Mouse (Mus musculus): ENCODE data around the gene Camta1.
A peak's percentile ranks its signal among the peaks of the same experiment; 100 is the strongest.

Gene Camta1

DNA sequence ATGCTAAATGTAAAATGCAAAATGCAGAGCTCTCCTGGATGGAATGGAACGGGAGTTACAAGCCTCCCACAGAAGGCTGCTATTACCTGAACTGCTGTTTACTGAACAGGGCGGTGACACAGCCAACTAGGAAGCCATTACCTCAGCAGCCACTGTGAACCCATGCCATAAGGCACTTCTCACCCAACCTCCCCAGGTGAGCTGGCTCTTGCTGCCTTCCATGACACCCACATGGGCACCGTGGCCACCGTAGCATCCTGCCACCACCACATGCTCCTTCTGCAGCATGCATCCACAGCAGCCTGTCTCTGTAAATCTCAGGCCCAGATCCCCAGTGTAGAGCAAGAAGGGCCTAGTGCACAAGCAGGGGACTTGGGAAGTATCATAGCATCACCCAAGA is 438.8 kb downstream of the Camta1 start:
- no peak for DNase-seq

DNA sequence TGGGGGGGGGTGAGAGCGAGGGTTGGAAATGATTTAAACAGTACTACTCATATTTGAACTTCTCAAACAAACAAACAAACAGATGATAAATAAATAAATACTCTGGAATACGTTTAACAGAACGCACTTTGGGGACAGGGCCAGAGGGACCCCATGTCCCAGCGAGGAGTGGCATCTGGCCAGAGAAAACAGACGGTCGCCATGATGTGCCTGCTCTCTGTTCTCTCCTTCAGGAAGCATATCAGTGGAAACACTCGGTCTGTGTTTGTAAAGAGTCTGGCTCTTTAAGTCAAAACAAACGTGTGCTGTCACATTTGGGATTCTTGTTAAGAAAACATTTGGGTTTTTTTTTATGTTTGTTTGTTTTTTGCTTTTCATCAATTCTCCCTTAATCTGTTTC is 439.3 kb downstream of the Camta1 start:
- DNase-seq: no peak

DNA sequence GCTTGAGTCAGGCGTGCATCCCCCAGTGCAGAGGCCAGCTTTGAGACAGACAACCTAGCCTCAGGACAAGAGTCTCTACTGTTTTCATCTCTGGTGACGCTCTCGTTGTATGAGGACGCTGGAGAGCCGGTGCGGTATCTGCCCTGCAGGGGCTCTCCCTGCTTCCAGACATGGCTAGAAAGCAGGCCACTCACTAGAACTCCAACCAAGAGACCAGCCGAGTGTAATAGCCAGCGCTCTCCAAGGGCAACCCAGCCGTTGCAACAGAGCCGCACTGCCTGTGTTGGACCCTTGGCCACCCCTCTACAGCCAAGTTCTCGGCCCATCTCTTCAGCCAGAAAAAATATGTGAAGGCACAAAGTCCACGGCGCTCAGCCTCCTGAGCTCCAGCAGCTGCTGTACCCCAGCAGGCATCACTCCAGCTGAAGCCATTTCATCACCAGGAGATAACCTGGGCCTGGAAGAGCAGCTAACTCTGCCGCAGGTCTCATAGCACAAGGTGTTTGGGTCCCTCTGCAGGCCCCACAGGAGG is 443.3 kb downstream of the Camta1 start:
- DNase-seq: no peak

DNA sequence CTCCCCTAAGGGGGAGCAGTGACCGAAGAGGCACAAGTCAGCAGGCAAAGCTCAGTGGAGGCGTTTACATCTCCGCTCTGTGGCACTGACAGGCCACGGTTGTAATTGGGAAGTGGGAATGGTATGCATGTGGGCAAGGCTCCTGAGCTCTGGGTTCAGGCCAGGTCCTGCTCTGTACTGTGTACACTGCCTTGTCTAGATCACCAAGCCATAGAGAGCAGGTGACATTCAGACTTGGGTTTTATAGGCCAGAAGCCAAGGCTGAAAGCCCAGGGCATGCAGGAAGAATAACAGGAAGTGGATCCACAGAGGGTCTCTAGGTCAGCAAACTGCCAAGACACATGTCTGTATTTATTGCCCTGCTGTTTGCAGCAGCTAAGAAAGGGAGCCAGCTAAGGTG is 445.9 kb downstream of the Camta1 start:
- DNase-seq: no peak

DNA sequence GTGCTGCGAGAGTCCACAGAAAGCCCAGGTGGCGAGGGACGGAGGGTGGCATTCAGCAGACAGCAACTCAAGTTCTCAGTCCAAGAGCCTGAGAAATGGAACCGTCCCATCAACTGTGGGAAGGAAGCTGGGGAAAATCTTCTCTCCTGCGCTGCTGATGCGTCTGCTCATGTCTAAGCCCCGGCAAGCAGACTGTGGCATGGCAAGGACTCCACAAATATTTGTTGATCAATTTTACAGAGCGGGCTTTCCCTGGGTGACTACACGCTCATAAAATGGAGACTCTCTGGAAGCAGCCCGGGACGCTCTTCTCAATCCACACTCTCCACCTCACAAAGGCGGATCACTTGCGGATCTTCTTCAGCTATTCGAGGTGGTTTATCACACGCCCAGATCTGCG is 446.3 kb downstream of the Camta1 start:
- DNase-seq: no peak

DNA sequence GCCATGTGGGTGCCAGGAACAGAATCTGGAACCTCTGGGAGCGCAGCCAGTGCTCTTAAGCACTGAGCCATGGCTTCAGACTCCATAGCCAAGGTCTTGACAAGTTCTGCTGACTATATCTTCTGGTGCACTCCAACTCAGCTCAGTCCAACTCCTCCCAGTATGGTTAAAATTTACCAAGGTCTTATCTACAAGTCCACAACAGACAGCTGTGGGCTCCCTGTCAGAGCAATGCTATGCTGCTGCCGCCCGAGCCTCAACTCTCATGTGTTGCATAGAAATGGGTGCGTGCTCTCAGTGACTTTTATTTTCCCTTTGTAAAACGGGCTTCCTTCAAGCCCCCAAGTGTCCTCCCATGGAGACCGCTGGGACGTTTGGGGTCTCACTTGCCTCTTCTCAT is 446.7 kb downstream of the Camta1 start:
- DNase-seq: no peak

DNA sequence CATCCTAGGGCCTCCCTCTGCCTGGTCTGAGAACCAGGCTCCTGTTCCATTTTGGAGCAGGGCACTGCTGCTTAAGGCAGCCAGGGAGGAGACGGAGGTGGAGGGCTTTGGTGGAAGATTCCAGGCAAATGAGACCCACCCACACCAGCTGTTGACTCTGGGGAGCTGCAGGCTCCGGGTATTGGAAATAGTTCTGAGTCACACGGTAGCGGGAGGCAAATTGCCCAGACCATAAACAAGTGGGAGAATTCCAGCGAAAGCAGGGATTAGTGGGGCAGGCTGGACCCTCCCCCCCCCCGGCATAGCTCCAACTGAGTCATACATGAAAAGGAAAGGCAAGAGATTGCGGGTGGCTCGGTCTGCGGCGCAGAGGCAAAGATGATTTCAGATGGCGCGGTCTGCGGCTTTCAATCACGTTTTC is 450.0 kb downstream of the Camta1 start:
- DNase-seq: peak; percentile 91

DNA sequence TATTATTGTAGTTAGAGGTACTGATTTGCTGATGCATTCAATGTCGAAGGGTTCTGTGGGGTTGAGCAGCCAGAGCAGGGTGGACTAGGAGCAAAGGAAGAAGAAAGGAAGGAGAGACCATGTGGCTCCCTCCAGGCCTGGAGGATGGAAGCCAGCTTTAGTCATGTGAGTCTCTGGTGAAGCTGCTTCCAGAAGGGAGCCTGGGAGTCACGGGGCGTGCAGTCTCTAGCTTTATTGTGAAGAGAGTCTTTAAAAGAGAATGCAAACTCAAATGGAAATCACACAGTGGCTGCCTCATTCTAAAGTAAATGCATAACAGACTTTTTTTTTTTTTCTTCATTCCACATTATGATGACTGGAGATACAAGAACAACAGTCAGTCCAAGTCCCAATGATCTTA is 450.7 kb downstream of the Camta1 start:
- DNase-seq: peak; percentile 45

DNA sequence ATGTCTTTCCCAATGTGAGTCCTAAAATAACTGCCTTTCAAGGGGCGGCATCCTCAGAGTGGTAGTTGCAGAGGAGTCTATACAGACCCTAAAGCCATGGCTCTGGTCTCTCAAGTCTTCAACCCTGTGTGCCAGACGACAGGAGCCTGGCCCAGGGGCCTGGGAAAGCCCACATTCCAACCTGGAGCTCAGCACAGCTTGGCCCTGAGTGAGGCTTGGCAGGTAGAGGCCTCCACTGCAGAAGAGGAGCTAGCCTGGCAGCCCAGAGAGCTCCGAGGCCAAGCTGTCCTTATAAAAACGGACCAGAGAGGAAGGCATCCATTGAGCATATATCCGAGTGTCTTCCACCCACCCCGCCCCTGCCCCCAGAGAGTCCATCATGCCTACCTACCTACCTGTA is 452.4 kb downstream of the Camta1 start:
- no peak for DNase-seq

DNA sequence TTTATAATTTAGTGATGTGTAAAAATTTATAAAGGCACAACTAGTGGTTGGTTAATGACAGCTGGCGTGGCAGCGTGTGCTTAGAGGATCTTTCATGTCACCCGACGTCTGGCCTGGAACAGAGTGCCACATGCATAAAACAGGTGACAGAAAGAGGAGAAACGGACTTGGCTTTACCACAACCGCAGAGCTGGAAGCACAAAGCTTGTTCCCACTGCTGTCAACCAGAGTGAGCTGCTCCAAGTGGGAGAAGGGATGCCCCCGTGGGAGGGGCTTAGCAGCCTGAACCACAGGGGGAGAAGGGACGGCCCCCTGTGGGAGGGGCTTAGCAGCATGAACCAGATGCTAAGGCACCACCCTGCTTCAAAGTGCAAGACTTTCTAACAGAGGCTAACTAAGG is 452.9 kb downstream of the Camta1 start:
- DNase-seq: no peak

DNA sequence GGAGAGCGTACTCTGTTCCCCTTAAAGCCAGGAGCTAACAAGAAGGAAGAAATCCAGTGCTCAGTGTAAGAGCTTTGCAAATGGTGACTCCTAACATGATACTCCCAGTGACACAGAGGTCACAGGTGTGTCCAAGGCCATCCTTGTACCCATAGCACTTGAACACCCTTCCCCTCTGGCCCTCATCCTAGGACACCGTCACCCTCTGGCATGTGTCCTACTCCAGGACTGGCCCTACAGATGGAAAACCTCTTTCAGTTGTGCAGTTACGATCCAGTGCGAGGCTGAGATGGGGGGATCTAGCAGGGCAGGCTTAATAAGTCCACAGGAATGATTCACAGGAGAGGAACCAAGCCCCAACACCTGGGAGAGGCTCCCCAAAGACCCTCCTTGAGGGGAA is 453.4 kb downstream of the Camta1 start:
- no peak for DNase-seq

DNA sequence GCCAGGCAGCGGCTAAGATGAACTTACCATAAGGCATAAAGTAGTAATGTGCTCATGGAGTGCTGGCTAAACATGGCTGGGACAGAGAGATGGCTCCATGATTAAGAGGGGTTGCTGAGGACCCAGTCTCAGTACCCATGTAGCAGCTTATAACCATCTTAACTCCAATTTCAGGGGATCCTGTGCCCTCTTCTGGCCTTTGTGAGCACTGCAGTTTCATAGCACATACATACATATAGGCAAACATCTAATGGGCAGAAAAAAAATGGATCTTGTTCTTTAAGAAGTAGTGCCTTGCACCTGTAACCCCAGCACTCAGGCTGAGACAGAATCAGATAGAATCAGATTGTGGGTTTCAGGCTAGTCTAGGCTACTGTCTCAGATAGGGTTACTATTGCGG is 454.5 kb downstream of the Camta1 start:
- no peak for DNase-seq

DNA sequence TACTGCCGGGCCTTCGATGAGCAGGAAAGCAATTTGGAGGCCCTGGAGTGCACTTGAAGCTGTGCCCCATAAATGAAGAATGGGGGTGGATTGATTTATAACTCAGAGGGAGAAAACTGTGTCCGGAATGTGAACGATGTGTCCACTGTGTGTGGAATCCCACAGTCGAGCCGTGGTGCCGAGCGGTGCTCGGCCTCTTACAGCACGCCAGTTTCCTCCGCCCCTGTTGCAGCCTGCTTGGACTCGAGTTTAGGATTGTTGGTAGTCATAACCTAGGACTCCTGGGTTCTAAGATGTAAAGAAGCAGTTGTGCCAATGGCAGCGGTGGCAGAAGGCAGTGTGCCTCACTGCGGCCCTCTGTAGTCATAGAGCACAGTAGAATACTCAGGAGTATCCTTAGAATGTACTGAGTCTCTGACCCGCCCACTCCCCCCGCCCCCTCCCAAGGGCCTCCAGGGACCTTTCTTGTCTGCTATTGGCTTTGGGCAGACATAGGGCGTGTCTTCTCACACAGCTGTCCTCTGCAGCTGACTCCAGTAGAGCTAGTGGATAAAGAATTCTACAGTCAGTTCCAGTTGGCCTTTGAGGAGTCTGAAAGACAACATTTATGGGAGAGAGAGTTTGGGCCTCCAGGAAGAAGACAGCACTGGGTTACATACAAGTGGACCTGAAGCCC is 457.0 kb downstream of the Camta1 start:
- DNase-seq: no peak

DNA sequence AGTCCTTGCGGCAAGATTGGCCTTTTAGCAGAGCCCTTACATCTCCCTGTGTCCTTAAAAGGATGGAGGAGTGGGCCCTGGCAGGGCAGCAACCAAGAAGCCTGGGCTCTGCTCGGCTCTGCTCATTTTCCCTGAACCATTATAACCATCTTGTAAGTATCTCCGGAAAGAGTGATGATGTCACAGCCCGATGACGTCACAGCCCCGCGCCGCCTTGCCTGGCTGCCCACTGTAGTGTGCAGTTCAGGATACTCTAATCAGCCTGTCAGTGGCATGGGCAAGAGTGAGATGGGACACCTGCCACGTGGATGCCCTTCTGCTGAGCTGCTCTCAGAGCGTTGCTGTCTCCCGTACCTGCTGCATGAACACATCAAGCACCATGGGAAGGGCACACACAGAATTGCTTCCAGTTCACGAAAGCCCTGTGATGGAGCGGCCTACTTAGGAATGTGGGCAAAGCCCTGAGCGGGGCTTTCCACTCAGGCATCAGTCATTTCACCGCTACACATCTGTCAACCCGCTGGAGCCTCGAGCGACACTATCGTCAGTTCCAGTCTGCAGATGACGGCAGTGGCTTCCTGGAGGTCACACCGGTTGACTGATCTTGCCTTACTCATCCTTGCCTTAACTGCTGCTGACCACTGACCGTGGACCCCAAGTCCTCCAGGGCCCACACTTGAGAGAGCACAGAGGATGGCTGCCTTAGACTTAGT is 459.8 kb downstream of the Camta1 start:
- no peak for DNase-seq

DNA sequence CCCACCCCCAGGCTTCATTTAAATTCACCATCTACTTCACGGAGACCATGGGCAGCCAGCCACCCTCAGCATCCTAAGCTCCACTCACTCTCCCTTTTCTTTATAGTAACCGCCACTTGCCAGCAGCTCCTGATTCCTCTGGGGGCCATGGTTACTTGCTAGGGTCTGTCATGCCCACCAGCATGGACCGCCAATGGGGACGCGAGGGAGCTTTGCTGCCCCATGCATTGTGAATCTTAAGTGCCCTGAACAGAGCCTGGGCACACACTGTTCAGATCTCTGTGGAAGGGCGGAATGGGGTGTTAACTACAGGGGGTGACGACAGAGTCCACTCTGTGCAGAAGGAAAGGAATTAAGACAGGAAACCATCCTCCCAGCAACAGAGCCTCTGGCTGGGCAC is 465.1 kb downstream of the Camta1 start:
- DNase-seq: no peak

DNA sequence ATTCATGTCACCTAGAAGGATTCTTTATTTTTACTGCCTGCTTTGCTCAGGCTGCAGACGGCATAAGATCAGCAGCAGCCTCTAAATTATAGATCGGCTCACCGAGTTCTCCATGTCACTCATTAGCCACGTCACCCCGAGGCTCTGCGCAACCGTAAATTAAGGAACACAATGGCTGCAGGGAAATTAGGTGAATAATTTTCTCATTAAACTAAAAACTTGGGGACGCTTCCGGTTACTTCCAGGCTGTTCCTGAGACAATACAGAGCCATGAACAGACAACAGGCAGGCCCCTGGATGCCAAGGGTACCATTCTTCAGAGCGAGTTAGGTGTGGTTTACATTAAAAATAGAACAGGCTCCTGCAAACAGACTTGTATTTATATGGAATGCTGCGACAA is 472.3 kb downstream of the Camta1 start:
- DNase-seq: no peak

DNA sequence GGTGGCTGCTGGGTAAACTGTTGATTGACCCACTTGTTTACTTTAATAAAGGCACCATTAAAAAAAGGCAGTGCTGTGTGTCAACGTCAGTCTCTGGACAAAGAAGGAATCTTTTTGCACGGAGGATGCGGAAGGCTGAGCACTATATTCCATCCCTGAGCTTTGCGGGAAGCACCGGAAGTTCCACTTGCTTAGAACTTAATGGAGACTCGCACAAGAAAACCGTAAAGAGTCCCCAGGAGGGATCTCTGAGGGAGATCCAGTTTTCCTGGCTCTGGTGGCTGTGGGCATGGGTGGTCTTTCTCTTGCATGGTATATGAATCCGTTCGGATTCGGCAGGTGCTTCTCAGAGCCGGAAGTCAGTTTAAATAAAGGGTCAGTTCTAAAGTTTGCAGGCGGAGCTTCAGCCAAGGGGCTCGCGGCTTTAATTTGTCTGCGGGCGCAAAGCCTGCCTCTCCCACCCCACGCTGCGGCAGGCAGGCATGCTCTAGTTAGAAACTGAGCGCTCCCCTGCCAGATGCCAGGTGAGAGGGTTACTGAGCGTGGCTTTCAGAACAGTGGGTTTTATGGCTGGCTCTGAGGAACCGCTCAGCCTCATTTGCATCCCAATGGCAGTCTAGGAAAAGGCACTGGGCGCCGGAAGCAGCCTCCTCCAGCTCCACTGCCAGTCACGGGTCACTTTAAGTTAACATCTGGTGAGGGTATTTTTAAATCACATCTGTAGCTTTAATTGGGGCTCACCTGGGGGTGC is 474.8 kb downstream of the Camta1 start:
- DNase-seq: no peak

DNA sequence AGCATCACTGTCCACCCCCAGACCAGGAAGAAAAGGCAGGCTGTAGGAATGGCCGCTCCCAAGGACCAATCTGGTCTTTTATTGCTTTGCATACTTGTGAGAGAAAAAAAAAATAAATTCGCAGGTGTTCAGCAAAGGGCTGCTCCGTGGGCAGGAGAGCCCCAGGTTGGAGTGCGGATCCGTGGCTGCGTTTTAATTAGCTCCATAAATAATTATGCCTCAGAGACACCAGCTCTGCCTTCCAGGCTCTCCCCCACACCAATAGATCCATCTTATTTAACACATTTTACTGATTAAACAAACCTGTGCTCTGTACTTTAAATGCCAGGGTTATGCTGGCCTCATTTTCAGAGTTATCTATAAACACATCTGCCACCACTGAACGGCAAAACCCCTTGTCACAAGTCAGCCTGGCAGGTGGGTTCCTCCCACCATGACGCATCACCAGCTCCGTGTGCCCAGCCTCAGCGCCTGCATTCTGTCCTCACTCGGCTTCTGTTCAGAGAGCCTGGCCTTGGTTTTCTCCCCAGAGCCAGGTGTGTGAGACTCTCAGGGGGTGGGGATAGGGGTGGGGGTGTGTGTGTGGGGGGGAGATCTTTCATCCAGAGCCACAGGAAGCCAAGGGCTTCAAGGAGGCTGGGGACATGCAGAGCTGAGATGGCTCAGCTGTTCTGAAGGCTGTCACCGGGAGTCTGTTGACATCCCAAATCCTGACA is 475.5 kb downstream of the Camta1 start:
- peak; percentile 20 for DNase-seq

DNA sequence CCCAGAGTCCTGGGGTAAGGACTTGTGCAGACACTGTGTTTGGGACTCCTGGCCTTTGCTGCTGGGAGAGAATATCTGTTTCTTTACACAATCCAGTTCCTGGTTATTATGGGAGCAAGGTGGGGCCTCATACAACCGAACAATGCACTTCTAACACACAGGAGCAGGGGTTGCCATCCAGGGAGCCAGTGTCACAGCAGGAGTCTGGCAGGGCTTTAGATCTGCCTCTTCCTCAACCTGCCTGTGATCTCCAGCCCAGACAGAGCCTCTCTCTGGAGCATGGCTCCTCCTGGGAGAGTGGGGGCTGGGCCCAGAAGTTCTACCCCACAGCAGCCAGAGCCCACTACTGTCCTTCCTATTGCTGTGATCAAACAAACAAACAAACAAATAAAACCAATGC is 483.9 kb downstream of the Camta1 start:
- DNase-seq: no peak

DNA sequence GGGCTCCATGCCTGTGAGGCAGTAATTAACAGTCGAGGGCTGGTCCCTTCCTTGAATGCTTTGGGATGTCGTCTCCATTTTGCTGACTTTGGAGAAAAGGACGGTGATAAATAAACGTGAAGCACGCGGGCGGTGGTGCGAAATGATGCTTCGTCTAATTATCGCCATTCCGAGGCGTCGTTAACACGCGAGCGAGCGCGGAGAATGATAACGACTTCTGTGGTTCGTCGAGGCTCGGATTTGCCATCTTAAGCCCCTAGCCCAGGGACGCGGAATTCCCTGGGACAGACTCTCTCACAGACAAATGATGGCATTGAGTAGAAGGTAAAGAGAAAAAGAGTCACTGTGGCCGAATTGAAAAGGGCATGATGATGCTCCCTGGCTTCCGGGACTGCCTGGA is 485.4 kb downstream of the Camta1 start:
- DNase-seq: no peak

DNA sequence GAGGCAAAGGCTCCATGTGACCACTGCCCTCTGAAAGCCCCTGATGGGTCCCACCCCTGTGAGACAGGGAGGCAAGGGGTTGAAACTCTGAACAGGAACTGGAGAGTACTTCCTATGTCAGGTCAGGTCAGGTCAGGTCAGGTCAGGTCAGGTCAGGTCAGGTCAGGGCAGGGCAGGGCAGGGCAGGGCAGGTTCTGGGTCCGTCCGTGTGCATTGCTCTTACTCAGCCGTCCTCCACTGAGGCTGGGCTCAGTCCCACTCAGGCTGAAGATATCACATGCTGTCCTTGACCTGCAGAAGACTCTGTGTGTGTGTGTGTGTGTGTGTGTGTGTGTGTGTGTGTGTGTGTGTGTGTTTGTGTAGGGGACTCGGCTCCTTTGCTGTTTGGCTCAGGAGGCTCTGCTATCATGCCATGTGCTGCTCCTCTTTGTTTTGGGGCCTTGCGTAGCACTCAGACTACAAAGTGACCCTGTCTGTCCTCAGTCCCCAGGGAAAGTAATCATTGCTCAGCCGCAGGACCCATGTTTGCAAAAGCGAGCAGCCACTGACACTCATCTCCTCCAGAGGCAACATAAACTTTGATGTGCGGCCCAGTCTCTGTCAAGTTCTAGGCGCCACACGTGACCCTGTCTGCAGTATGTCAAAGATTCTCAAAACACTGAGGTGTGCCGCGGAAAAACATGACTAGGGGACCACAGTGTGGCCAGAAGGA is 488.7 kb downstream of the Camta1 start:
- no peak for DNase-seq

DNA sequence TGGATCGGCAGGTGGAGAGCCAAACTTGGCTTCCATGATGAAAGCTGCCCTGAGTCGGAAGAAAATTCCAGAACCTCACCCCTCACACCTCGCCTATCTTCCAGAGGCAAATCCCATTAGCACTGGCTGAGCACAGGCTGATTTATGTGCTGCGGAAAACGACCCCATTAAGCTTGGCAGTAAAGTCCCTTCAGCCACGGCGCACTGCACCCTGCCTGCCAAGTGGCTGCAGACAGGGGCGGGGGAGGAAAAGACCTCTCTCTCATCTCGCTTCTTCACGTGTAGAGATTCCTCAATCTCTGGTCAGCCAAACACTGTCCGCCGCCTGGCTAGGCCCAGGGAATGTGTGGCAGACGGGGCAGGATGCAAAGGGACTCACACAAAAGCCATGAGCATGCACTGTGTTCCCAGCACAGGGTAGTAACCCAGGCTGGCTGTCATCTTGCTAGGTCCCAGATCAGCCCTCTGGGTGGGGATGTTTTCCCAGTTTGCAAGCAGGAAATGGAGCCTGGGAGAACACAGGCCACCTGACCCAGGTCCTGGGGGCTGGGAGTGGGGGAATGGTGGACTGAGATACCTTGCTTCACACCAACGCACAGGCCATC is 494.6 kb downstream of the Camta1 start:
- DNase-seq: no peak
